Mouse (Mus musculus) hindbrain, embryonic 14.5 days (tissue): ENCODE measurements around the gene Tbr1. TPM values are rescaled to one million over a fixed set of nuclear protein-coding genes. Genes with fewer than 3 reads are reported as not detected.
A peak's percentile ranks its signal among the peaks of the same experiment; 100 is the strongest.

Experiments used
- ATAC-seq: fragments of 200-750 bp; cut with Nextera tagmentation; 2 replicates; pipeline ENCODE4 v1.8.0; 2017; ENCODE audit warnings: moderate number of reproducible peaks, mild to moderate bottlenecking, moderate TSS enrichment, moderate library complexity; ENCODE audit not compliant: low FRiP score
- DNase-seq: peaks from one replicate; pipeline ENCODE4 v3.0.0-alpha.2; 2015; ENCODE audit warnings: low spot score
- H3K27ac ChIP-seq: fragments of 300-500 bp; sonication (generic); 2 replicates; pipeline ENCODE4 v1.5.1; 2014; ENCODE audit warnings: mild to moderate bottlenecking, moderate library complexity
- H3K27me3 ChIP-seq: fragments of 300-500 bp; sonication (generic); 2 replicates; pipeline ENCODE4 v1.6.1; 2014; ENCODE audit warnings: mild to moderate bottlenecking, low read length, mixed read lengths; ENCODE audit not compliant: control insufficient read depth, insufficient read depth
- H3K36me3 ChIP-seq: fragments of 300-500 bp; sonication (generic); replicated peaks from 2 replicates; pipeline ENCODE4 v1.6.1; 2014; ENCODE audit not compliant: control insufficient read depth, insufficient read depth
- H3K4me1 ChIP-seq: fragments of 300-500 bp; sonication (generic); replicated peaks from 2 replicates; pipeline ENCODE4 v1.6.1; 2014; ENCODE audit warnings: antibody characterized with exemption, low read length, mixed read lengths; ENCODE audit not compliant: control insufficient read depth, insufficient read depth
- H3K4me2 ChIP-seq: fragments of 300-500 bp; sonication (generic); replicated peaks from 2 replicates; pipeline ENCODE4 v1.6.1; 2014; ENCODE audit warnings: mild to moderate bottlenecking, moderate library complexity
- H3K4me3 ChIP-seq: fragments of 300-500 bp; sonication (generic); replicated peaks from 2 replicates; pipeline ENCODE4 v1.5.1; 2014; ENCODE audit warnings: mild to moderate bottlenecking, low read length
- H3K9ac ChIP-seq: fragments of 300-500 bp; sonication (generic); 2 replicates; pipeline ENCODE4 v1.6.1; 2014
- H3K9me3 ChIP-seq: fragments of 300-500 bp; sonication (generic); 2 replicates; pipeline ENCODE4 v1.6.1; 2016; ENCODE audit warnings: low read length; ENCODE audit not compliant: control insufficient read depth
- WGBS: fragments of 180-500 bp; shearing (Covaris S2); extraction: QIAGEN DNeasy Blood & Tissue Kit; methylation state at CpG from one replicate; pipeline ENCODE4 v1.1.7; 2014; 5-methylcytosine and 5-hydroxymethylcytosine counted together
- polyA plus RNA-seq: library from polyadenylated mRNA; unstranded; fragments of >200 nt; fragmentation: Nextera tagmentation; extraction: Ambion mirVana; gene quantifications from 2 replicates; pipeline ENCODE4 v1.2.1, GENCODE M21; 2014

The Tbr1 gene
- polyA plus RNA-seq: 0.24 and 0.56 TPM in 2 replicates

DNA sequence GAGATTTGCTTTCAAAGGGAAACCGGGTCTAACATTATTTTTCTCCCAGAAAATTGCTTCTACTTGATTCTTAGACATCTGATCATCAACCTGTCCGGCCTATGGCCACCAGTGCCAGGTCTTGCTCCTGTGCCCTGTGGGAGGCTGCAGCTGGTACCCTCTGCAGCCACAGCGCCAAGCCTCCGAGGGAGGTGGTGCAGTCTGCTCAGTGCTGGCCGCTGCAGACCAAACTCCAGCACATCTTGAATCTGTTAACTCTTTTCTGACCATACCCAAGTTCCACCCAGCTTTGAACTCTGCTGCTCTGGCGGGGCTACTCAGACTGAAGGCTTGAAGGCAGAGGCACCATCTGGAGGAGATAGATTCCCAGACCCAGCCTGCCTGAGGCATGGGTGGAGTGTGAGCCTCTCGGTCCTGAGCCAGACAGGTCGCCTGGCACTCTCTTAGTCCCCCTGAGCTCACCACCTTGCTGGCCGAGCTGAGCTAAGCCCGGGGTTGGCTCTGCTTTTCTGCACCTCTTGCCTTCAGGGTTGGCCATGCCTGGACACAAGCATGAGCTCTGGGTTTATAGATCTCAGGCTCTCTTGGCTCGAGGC is at the start of gene Tbr1:
TSS of gene Tbr1 (plus strand) at position 275 of the 596 bp plus-strand sequence.
- Histone ChIP-seq H3K9ac (no peak within 1 kb of the TSS), H3K9me3 (no peaks in the 10 kb centered on the region), H3K4me3 (no peak within 1 kb of the TSS), H3K4me1 (peaks cover 6% of the 10 kb centered on the region; the same call in 1 of the 2 replicates), H3K27me3 (peaks cover 63% of the 10 kb centered on the region), H3K27ac (no peak within 1 kb of the TSS), H3K4me2 (no peak within 1 kb of the TSS), H3K36me3 (peaks cover 5% of the 10 kb centered on the region)
- DNase-seq (no peak), ATAC-seq (0 out of 2 replicates have a peak, but pooled peaks have one; percentile 36)
- 6% methylated on average over 11 of the region's 11 CpGs for WGBS

DNA sequence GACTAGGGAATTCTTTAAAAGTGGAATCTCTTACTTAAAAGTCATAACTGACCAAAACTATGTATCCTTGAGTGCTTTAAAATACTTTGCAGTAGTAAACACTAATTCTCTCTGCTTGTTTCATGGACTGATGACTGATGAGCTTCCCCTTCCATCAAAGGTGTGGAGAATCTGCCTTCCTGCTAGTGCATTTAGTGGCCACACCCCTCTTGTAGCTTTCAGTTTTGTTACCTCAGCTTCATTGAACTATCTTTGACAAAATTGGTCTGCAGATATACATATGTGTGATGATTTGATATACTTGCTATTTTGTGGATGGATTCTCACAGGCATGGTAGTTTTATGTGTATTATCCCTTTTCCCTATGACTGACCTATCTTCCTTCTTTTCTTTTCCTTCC is 47.7 kb upstream of the Tbr1 start:
- Histone ChIP-seq H3K27ac (no peak overlapping the region), H3K4me2 (no peak overlapping the region), H3K36me3 (no peaks in the 10 kb centered on the region), H3K9me3 (no peaks in the 10 kb centered on the region), H3K4me1 (no peaks in the 10 kb centered on the region), H3K27me3 (no peaks in the 10 kb centered on the region), H3K9ac (no peak overlapping the region), H3K4me3 (no peak overlapping the region)
- ATAC-seq: no peak
- no peak for DNase-seq

DNA sequence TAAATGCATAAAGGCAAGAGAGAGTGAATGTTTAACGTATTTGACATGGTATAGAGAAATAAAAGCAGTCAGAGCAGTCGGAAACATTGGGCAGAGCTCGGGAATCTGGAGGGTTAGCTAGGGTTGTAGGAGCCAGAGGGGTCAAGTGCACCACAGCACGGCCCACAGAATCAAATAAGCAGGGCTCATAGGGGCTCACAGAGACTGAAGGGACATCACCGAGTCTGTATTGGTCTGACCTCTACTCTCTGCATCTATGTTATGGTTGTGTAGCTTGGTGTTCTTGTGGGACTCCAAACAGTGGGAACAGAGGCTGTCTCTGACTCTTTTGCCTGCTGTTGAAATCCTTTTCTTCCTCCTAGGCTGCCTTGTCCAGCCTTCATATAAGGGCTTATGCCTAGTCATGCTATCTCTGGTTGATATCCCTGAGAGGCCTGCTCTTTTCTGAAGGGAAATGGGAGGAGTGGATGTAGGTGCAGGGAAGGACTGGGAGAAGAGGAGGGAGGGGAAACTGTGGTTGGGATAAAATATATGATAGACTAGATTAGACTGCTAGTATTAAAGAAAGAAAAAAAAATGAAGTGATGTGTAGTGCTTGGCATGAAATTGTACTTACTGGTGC is 43.4 kb upstream of the Tbr1 start:
- H3K9ac ChIP-seq: no peak overlapping the region
- no peak overlapping the region for H3K4me3 ChIP-seq
- no peak for ATAC-seq
- WGBS: 83% methylated on average over 5 of the region's 5 CpGs
- H3K27ac ChIP-seq: no peak overlapping the region
- DNase-seq: no peak
- H3K4me1 ChIP-seq: no peaks in the 10 kb centered on the region
- H3K4me2 ChIP-seq: no peak overlapping the region
- no peaks in the 10 kb centered on the region for H3K9me3 ChIP-seq
- H3K36me3 ChIP-seq: peaks cover 5% of the 10 kb centered on the region; the same call in 1 of the 2 replicates
- H3K27me3 ChIP-seq: no peaks in the 10 kb centered on the region

DNA sequence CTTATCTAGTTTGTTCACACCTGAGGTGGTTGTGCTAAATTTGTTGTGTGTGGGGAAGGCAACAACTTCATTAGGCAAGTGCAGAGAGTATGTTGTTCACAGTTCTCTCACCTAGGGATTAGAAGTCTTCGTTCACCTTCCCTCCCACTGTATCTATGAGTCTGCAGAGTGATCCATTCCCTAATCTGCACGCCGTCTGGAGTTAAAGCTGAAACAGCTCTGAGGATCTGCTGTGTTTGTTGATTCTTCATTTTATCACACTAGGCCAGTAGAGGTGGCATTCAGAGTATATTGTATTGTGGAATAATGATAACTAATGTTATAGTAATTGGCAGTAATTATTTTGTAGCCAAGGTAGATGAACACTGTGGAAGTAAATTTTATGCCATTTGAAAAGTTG is 42.7 kb upstream of the Tbr1 start:
- no peak for ATAC-seq
- Histone ChIP-seq H3K9me3 (no peaks in the 10 kb centered on the region), H3K27me3 (no peaks in the 10 kb centered on the region), H3K9ac (no peak overlapping the region), H3K4me1 (no peaks in the 10 kb centered on the region), H3K27ac (no peak overlapping the region), H3K4me2 (no peak overlapping the region), H3K4me3 (no peak overlapping the region), H3K36me3 (peaks cover 11% of the 10 kb centered on the region; the same call in 1 of the 2 replicates)
- DNase-seq: no peak
- WGBS: 90% methylated on average over 3 of the region's 3 CpGs

DNA sequence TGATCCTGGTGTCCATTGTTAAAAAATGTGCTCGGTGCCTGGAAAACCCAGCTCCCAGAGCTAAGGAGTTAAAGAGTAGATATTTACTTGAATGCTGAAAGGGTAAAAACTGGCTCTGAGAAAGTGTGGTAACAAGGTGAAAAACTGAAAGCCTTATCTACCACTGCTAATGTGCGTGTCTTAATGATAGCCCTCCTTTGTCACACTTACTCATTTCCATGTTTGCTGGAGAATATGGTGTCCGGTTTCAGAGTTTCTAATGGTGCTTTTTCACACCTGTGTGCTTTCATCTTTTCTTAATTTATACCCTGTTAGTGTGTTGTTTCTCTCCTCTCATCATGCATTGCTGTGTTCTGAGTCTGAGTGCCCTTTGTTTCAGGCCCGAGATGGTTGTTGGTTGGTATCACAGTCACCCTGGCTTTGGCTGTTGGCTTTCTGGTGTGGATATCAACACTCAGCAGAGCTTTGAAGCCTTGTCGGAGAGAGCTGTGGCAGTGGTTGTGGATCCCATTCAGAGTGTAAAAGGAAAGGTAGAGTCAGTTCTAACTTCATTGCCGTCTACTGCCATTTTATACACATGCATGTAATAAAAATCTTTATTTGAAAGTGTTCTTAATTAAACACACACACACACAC is 38.1 kb upstream of the Tbr1 start:
- Histone ChIP-seq H3K4me1 (no peaks in the 10 kb centered on the region), H3K9me3 (no peaks in the 10 kb centered on the region), H3K27me3 (no peaks in the 10 kb centered on the region), H3K27ac (0 out of 2 replicates have a peak overlapping the region, but pooled peaks have one; percentile 2), H3K36me3 (peaks cover 11% of the 10 kb centered on the region; the same call in 1 of the 2 replicates), H3K4me2 (no peak overlapping the region), H3K4me3 (no peak overlapping the region), H3K9ac (no peak overlapping the region)
- WGBS: 77% methylated on average over 6 of the region's 6 CpGs
- no peak for DNase-seq
- ATAC-seq: no peak

DNA sequence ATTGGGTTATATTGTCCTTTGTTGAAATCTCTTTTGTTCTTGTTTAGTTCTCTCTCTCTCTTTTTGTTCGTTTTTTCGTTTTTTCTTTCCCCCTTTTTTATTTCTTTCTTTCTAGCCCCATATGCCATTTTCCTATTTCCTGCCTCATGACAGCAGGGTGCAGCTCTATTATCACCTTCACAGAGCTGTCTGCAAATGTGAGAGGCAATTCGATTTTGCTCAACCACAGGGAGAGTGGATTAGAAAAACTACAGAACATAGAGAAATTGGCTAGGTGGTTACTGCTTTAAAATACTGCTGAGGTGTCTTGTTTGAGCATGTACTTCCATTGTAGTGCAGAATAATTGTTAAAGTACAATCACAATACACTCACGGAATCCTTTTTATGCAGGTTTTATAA is 37.2 kb upstream of the Tbr1 start:
- no peaks in the 10 kb centered on the region for H3K9me3 ChIP-seq
- no peak for DNase-seq
- H3K27ac ChIP-seq: peak overlapping the region; percentile 43; the same call in 1 of the 2 replicates
- H3K4me3 ChIP-seq: no peak overlapping the region
- 53% methylated on average over 4 of the region's 4 CpGs for WGBS
- H3K9ac ChIP-seq: no peak overlapping the region; the same call in 1 of the 2 replicates
- no peaks in the 10 kb centered on the region for H3K27me3 ChIP-seq
- ATAC-seq: no peak
- H3K4me1 ChIP-seq: no peaks in the 10 kb centered on the region
- H3K36me3 ChIP-seq: peaks cover 11% of the 10 kb centered on the region; the same call in 1 of the 2 replicates
- no peak overlapping the region for H3K4me2 ChIP-seq

DNA sequence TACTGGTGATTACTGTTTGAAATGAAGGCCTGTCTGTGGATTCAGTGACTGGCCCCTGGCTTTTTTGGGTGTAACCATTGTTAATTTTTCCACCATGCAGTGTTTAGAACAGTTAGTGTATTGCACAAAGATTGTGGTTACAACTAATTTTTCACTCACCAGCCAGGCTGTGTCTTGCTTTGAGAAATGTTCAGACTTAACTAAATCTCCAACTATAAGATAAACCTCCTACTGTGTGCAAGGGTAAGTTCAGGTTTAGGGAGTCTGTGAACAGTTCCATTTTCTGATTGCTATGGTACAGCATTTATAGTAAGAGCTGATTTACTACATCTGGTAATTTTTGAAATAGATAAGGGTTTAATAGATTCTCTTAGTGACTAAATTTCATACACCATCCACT is 21.9 kb upstream of the Tbr1 start:
- H3K9ac ChIP-seq: no peak overlapping the region
- no peak for ATAC-seq

DNA sequence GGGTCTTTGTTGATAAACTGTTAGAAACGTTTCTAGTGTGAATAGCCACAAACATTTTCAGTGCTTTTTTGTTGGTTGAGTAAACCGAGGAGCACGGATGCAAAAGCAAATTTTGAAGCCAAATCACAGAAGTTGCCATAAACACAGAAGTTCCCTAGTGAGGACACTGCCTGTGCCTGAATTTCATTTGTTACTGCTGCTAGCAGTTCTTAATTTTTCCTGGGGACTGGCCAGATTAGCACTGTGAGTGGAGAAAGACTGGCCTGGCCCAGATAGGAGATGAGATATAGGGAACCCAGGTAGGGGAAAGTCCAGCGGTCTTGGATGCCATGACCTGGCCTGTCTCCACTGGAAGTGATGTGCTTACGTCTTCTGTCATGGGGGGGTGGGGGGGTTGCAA is 7.8 kb upstream of the Tbr1 start:
- no peak for DNase-seq
- no peak overlapping the region for H3K9ac ChIP-seq

More for the DNA sequence above, 21.9 kb upstream of the Tbr1 start:
- Histone ChIP-seq H3K4me1 (no peaks in the 10 kb centered on the region), H3K4me2 (no peak overlapping the region), H3K27me3 (no peaks in the 10 kb centered on the region), H3K9me3 (no peaks in the 10 kb centered on the region), H3K4me3 (no peak overlapping the region), H3K27ac (no peak overlapping the region), H3K36me3 (peaks cover 14% of the 10 kb centered on the region)
- DNase-seq: no peak

DNA sequence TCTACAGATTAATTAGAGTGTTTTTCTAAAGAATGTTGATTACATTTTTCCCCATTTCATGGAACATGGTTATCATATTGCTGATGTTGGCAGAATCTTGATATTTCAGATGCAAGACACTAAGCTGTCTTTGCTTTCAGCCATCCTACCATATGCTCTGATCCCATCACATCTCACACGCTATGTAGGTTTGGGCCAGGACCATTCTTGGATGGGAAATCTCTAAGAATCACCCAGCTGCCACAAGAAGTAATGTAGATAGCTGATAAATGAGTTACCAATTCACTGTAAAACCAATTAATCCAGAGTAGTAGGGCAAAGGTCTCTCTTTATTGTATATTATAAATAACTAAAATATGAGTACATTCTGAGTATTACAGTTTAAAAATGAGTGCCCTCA is 4.7 kb upstream of the Tbr1 start:
- H3K27ac ChIP-seq: no peak overlapping the region
- 98% methylated on average over 1 of the region's 1 CpGs for WGBS
- peaks cover 5% of the 10 kb centered on the region for H3K36me3 ChIP-seq
- H3K4me2 ChIP-seq: no peak overlapping the region
- H3K9me3 ChIP-seq: no peaks in the 10 kb centered on the region
- ATAC-seq: no peak
- no peak overlapping the region for H3K9ac ChIP-seq
- H3K4me1 ChIP-seq: no peaks in the 10 kb centered on the region
- peaks cover 24% of the 10 kb centered on the region for H3K27me3 ChIP-seq
- DNase-seq: no peak
- no peak overlapping the region for H3K4me3 ChIP-seq

More for the DNA sequence above, 7.8 kb upstream of the Tbr1 start:
- Histone ChIP-seq H3K4me3 (no peak overlapping the region), H3K36me3 (peaks cover 1% of the 10 kb centered on the region; the same call in 1 of the 2 replicates), H3K27ac (no peak overlapping the region), H3K27me3 (no peaks in the 10 kb centered on the region), H3K4me2 (no peak overlapping the region), H3K4me1 (no peaks in the 10 kb centered on the region), H3K9me3 (no peaks in the 10 kb centered on the region)
- no peak for ATAC-seq
- WGBS: 85% methylated on average over 5 of the region's 5 CpGs
